Mouse (Mus musculus): ENCODE data around the gene Macrod2.

- TF ChIP-seq CTCF (IDR thresholded peaks at IDR 0.05; ENCODE audit: low read depth): no peak
- no peak for TF ChIP-seq EP300 (IDR thresholded peaks at IDR 0.05; ENCODE audit: low read depth)
These were observed 917.2 kb downstream of the Macrod2 start for GRCm38 (mm10) chr2:141312136-141312948.
